Mouse (Mus musculus): ENCODE measurements around the gene Kremen1.

Gene Kremen1

GRCm38 (mm10) chr11:5167311-5167710 is 94.0 kb downstream of the Kremen1 start:
- DNase-seq: peak; percentile 40

GRCm38 (mm10) chr11:5165471-5165916 is 95.9 kb downstream of the Kremen1 start:
- DNase-seq: peak; percentile 92

GRCm38 (mm10) chr11:5164310-5164709 is 97.0 kb downstream of the Kremen1 start:
- DNase-seq: no peak

GRCm38 (mm10) chr11:5163421-5163820 is 97.9 kb downstream of the Kremen1 start:
- no peak for DNase-seq

GRCm38 (mm10) chr11:5160722-5161485 is 100.5 kb downstream of the Kremen1 start:
- DNase-seq: peak; percentile 20

- no peak for DNase-seq
Measured at GRCm38 (mm10) chr11:5158056-5158455, 103.3 kb downstream of the Kremen1 start.

- DNase-seq: peak; percentile 82
Measured at GRCm38 (mm10) chr11:5154961-5155805, 106.2 kb downstream of the Kremen1 start.

- DNase-seq: no peak
Measured at GRCm38 (mm10) chr11:5151680-5152337, 109.5 kb downstream of the Kremen1 start, which contains the start of gene Emid1. Gene Emid1, minus strand, starts transcription at chr11:5152257.

GRCm38 (mm10) chr11:5151247-5151630 is 110.1 kb downstream of the Kremen1 start:
- DNase-seq: no peak

- DNase-seq: no peak
Measured at GRCm38 (mm10) chr11:5150416-5151246, 110.7 kb downstream of the Kremen1 start.

GRCm38 (mm10) chr11:5149955-5150354 is 111.4 kb downstream of the Kremen1 start:
- DNase-seq: no peak

GRCm38 (mm10) chr11:5149249-5149648 is 112.1 kb downstream of the Kremen1 start:
- no peak for DNase-seq

GRCm38 (mm10) chr11:5145600-5145999 is 115.8 kb downstream of the Kremen1 start:
- DNase-seq: no peak

- DNase-seq: no peak
Measured at GRCm38 (mm10) chr11:5141965-5142364, 119.4 kb downstream of the Kremen1 start.

Data from cerebellum, adult 9-11 months (tissue).